Mouse (Mus musculus) olfactory bulb, adult 2 months (tissue): ENCODE measurements around the gene Cntn4. TPM values are rescaled to one million over a fixed set of nuclear protein-coding genes. Genes with fewer than 3 reads are reported as not detected.

Experiments
- H3K27ac ChIP-seq: fragments of 200-500 bp; 2 replicates; pipeline ENCODE4 v1.5.1; 2012; ENCODE audit warnings: low read depth, low read length; ENCODE audit not compliant: insufficient read depth
- H3K4me1 ChIP-seq: fragments of 200-500 bp; 2 replicates; pipeline ENCODE4 v1.6.1; 2012; ENCODE audit warnings: low read length; ENCODE audit not compliant: control insufficient read depth, insufficient read depth
- H3K4me3 ChIP-seq: fragments of 200-500 bp; 2 replicates; pipeline ENCODE4 v1.5.1; 2012; ENCODE audit warnings: mild to moderate bottlenecking, low read depth, low read length, moderate library complexity; ENCODE audit not compliant: insufficient read depth
- CTCF ChIP-seq: fragments of 200-500 bp; IDR thresholded peaks from 2 replicates; pipeline ENCODE4 v1.5.1; 2012; ENCODE audit warnings: low read depth, mild to moderate bottlenecking, low read length, moderate library complexity; ENCODE audit not compliant: insufficient read depth
- POLR2A ChIP-seq: fragments of 200-500 bp; IDR thresholded peaks from 2 replicates; pipeline ENCODE4 v1.6.1; 2012; ENCODE audit warnings: mild to moderate bottlenecking, low read depth, low read length, moderate library complexity; ENCODE audit not compliant: insufficient read depth
- WGBS: fragments of 180-500 bp; shearing (Covaris S2); methylation state at CpG from one replicate; pipeline ENCODE4 v1.1.7; 2018; 5-methylcytosine and 5-hydroxymethylcytosine counted together
- polyA plus RNA-seq: library from polyadenylated mRNA; stranded (reverse); fragments of >200 nt; gene quantifications from 2 replicates; pipeline ENCODE4 v1.2.4, GENCODE M21; 2012; ENCODE audit warnings: low replicate concordance; ENCODE audit not compliant: missing spikeins, insufficient read depth, insufficient read length

The Cntn4 gene
- polyA plus RNA-seq, 1 experiment: not detected

GRCm38 (mm10) chr6:106663780-106664651 is 986.6 kb downstream of the Cntn4 start:
- TF ChIP-seq CTCF (no peak), POLR2A (no peak)
- Histone ChIP-seq H3K4me3 (no peak overlapping the region), H3K27ac (no peak overlapping the region), H3K4me1 (no peaks in the 10 kb centered on the region)
- WGBS: 27% methylated on average over 6 of the region's 6 CpGs

GRCm38 (mm10) chr6:106675581-106675980 is 998.1 kb downstream of the Cntn4 start:
- Histone ChIP-seq H3K27ac (no peak overlapping the region), H3K4me1 (no peaks in the 10 kb centered on the region), H3K4me3 (no peak overlapping the region)
- TF ChIP-seq POLR2A (no peak), CTCF (no peak)
- 79% methylated on average over 8 of the region's 8 CpGs for WGBS

DNA sequence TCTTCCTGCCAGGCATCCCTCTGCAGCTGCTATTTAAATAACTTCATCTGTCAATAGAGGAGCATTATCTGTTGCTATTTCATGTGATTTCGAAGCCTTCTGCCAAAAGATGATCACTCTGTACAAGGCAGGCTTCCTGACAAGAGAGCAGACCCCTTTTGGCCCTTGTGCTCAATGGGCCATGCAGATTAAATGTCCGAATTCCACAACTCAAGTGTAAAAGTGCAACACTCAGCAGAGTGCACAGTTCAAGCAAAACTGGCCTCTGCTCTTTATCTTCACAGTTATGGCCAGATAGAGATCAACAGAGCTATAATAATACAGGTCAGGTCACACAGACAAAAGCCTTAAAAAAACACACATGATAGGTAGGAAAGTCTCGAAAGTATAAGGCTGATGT is 1024.5 kb downstream of the Cntn4 start:
- Histone ChIP-seq H3K4me3 (no peak overlapping the region), H3K4me1 (no peaks in the 10 kb centered on the region), H3K27ac (no peak overlapping the region)
- TF ChIP-seq CTCF: no peak
- no peak for TF ChIP-seq POLR2A
- 64% methylated on average over 3 of the region's 3 CpGs for WGBS

GRCm38 (mm10) chr6:106705506-106706035 is 1028.1 kb downstream of the Cntn4 start:
- 48% methylated on average over 3 of the region's 3 CpGs for WGBS
- Histone ChIP-seq H3K4me3 (no peak overlapping the region), H3K4me1 (no peaks in the 10 kb centered on the region), H3K27ac (no peak overlapping the region)
- TF ChIP-seq CTCF (no peak), POLR2A (no peak)

DNA sequence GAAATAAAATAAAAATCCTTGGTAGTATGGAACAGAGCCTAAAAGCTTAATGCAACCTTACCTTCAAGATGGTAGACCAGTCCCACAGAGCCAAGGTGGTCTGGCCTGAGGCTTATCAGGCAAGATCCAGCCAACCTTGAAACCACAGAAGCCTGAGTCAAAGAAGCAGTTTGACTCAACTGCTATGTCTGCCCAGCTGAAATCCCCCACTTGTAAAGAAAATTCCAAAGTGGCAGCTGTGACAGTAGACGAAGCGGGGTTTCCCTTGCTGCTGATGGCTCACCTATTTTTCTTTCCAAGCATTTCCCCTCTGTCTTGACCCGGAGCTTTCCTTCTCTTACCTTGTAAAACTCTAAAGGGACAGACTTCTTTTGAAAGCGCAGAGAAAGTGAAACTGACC is 1048.2 kb downstream of the Cntn4 start:
- no peak overlapping the region for H3K27ac ChIP-seq
- no peaks in the 10 kb centered on the region for H3K4me1 ChIP-seq
- WGBS: 88% methylated on average over 4 of the region's 4 CpGs
- no peak overlapping the region for H3K4me3 ChIP-seq
- TF ChIP-seq CTCF (no peak), POLR2A (no peak)

DNA sequence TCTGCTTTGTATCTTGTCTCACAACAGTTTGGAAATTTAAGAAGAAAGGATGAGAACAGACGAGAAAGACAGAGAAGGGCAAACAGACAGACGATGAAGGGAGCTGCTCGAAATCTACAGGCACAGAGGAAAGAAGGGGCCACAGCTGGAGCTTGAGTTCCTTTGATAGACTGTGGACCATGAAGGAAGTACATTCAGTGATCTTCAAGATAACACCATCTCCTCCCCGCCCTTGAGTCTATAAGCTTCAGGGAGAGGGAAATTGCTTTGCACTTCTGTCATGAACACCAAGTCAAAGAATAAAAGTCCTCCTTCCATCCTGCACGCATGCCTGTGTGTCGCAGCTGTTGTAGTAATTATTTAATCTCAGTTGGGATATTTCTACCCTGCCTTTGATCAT is 1048.6 kb downstream of the Cntn4 start:
- Histone ChIP-seq H3K4me3 (no peak overlapping the region), H3K27ac (no peak overlapping the region), H3K4me1 (no peaks in the 10 kb centered on the region)
- WGBS: 85% methylated on average over 6 of the region's 6 CpGs
- TF ChIP-seq CTCF (no peak), POLR2A (no peak)

DNA sequence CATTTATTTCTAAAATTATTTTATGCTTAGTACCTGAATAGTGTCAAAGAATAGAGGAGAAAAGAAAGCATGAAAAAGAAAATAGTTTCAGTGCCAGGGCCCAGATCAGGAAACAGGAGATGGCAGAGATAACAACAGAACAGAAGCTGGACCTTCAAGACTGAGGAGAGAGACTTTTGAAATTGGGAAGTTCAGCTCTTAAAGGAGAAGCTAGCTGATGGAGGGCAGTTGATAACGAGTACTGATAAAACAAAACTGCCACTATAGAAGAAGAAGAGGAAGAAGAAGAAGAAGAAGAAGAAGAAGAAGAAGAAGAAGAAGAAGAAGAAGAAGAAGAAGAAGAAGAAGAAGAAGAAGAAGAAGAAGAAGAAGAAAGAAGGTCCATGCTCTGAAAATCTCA is 1050.2 kb downstream of the Cntn4 start:
- H3K4me1 ChIP-seq: no peaks in the 10 kb centered on the region
- no peak overlapping the region for H3K4me3 ChIP-seq
- TF ChIP-seq POLR2A: no peak
- no peak for TF ChIP-seq CTCF
- H3K27ac ChIP-seq: no peak overlapping the region
- WGBS: 77% methylated on average over 1 of the region's 1 CpGs

DNA sequence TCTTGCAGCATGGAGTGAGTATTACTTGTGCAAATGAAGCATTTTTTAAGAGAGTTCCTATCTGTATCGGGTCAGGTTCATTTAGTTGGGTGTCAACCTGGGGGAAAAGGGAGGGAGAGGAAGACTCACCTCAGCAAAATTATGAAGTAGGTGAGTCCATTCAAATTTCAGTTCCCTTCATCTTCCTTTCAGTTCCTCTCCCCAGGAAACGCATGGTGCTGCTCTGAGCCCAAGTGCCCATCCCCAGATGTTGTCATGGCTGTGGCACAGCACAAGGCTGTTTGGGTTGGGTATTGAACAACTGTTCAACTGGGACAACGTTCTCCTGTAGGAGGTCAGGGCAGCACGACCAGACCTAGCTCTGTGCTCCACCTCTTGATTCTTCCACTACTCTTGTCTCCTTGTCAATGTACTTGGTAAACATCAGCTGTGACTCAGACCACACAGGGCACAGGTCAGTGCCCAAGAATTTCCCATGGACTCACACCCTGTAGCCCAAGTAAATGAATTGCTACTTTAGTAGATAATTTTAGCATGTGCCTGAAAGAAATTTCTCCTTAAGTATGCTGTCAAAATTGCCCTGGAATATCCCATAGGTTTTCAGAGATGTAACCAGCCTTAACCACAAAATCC is 1052.3 kb downstream of the Cntn4 start:
- no peak overlapping the region for H3K4me3 ChIP-seq
- H3K27ac ChIP-seq: no peak overlapping the region
- H3K4me1 ChIP-seq: no peaks in the 10 kb centered on the region
- WGBS: 76% methylated on average over 4 of the region's 4 CpGs
- no peak for TF ChIP-seq POLR2A
- no peak for TF ChIP-seq CTCF

DNA sequence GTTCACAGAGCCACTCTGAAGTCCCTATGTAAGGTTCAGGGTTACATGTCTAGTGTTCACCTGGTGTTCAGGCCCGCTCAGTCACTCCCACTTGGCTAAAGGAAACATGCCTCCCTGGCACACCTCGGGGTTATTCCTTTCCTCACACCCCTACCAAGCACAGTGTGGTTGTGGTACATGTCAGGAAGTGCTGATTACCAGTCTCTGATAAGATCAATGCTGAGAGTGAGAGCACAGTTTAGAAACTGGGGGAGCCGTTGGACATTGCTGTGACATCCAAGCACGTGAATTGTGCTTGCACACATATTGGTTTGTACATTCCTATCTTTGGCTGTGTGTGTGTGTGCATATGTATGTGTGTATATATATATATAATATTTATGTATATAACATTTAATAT is 1055.1 kb downstream of the Cntn4 start:
- no peak overlapping the region for H3K4me3 ChIP-seq
- 82% methylated on average over 4 of the region's 4 CpGs for WGBS
- TF ChIP-seq CTCF (no peak), POLR2A (no peak)
- H3K27ac ChIP-seq: no peak overlapping the region
- H3K4me1 ChIP-seq: no peaks in the 10 kb centered on the region
